Mouse (Mus musculus) common myeloid progenitor, adult 5-6 weeks (primary cell): ENCODE measurements around the gene Ddx5. TPM values are rescaled to one million over a fixed set of nuclear protein-coding genes. Genes with fewer than 3 reads are reported as not detected.
"Not testable (repeated sequence)": the region's sequence is repeated elsewhere in the genome, so short reads cannot be mapped to it uniquely, and the experiment has no call there.

Source experiments
- ATAC-seq: replicated peaks from 2 replicates; pipeline ENCODE4 v1.8.0; 2016; ENCODE audit warnings: low read depth, mild to moderate bottlenecking, moderate TSS enrichment, inconsistent platforms; ENCODE audit not compliant: poor library complexity, severe bottlenecking
- total RNA-seq: library from RNA; stranded (forward); fragments of 200-1000, 187-1606 nt; gene quantifications from 2 replicates; pipeline ENCODE4 v1.2.3, GENCODE M21; 2017

Ddx5 gene
- total RNA-seq, 1 experiment from 2014 or later: 1,558 TPM

GRCm38 (mm10) chr11:106767516-106767915 is 21.5 kb downstream of the Ddx5 start:
- ATAC-seq: no peak

GRCm38 (mm10) chr11:106766611-106767162 is 22.3 kb downstream of the Ddx5 start:
- ATAC-seq: no peak

- ATAC-seq: no peak
Measured at GRCm38 (mm10) chr11:106762800-106763185, 26.2 kb downstream of the Ddx5 start.

- ATAC-seq: peak; percentile 76
Measured at GRCm38 (mm10) chr11:106762139-106762799, 26.7 kb downstream of the Ddx5 start.

GRCm38 (mm10) chr11:106760511-106760910 is 28.5 kb downstream of the Ddx5 start:
- ATAC-seq: no peak

- ATAC-seq: peak; percentile 45; the same call in 1 of the 2 replicates
Measured at GRCm38 (mm10) chr11:106759028-106759427, 30.0 kb downstream of the Ddx5 start.

- ATAC-seq: no peak
Measured at GRCm38 (mm10) chr11:106755583-106755982, 33.4 kb downstream of the Ddx5 start.

GRCm38 (mm10) chr11:106753314-106753713 is 35.7 kb downstream of the Ddx5 start:
- no peak for ATAC-seq

GRCm38 (mm10) chr11:106752103-106752502 is 36.9 kb downstream of the Ddx5 start:
- ATAC-seq: peak; percentile 78

GRCm38 (mm10) chr11:106751039-106752018 is 37.7 kb downstream of the Ddx5 start, which contains the start of gene Milr1:
Gene Milr1, plus strand, starts transcription at chr11:106751226.
- ATAC-seq: peak; percentile 71

- ATAC-seq: peak; percentile 36; the same call in 1 of the 2 replicates
Measured at GRCm38 (mm10) chr11:106750121-106750751, 38.7 kb downstream of the Ddx5 start, which contains the start of gene Pecam1. Gene Pecam1, minus strand, starts transcription at chr11:106750628.

- ATAC-seq: not testable (repeated sequence)
Measured at GRCm38 (mm10) chr11:106749557-106750120, 39.3 kb downstream of the Ddx5 start.

GRCm38 (mm10) chr11:106744949-106745348 is 44.0 kb downstream of the Ddx5 start:
- no peak for ATAC-seq

GRCm38 (mm10) chr11:106742388-106742841 is 46.6 kb downstream of the Ddx5 start:
- ATAC-seq: peak; percentile 65

GRCm38 (mm10) chr11:106741826-106742225 is 47.2 kb downstream of the Ddx5 start:
- ATAC-seq: no peak

- no peak for ATAC-seq
Measured at GRCm38 (mm10) chr11:106741232-106741631, 47.8 kb downstream of the Ddx5 start.

- ATAC-seq: not testable (repeated sequence)
Measured at GRCm38 (mm10) chr11:106740724-106741123, 48.3 kb downstream of the Ddx5 start.

GRCm38 (mm10) chr11:106739116-106739515 is 49.9 kb downstream of the Ddx5 start:
- ATAC-seq: no peak

- ATAC-seq: no peak
Measured at GRCm38 (mm10) chr11:106737178-106737621, 51.8 kb downstream of the Ddx5 start.
